Mouse (Mus musculus) liver, embryonic 14.5 days (tissue): ENCODE measurements around the gene Zmynd8. TPM values are rescaled to one million over a fixed set of nuclear protein-coding genes. Genes with fewer than 3 reads are reported as not detected.

ENCODE experiments used
- ATAC-seq: fragments of 200-750 bp; cut with Nextera tagmentation; 2 replicates; pipeline ENCODE4 v1.8.0; 2017; ENCODE audit warnings: moderate number of reproducible peaks, mild to moderate bottlenecking, moderate library complexity; ENCODE audit not compliant: insufficient read depth
- DNase-seq, 3 experiments: peaks; one replicate each; pipeline ENCODE4 v3.0.0-alpha.2; 2012 to 2013; ENCODE audit warnings: low read depth in 3 of 3, low spot score in 3 of 3
- H3K27ac ChIP-seq: fragments of 300-500 bp; sonication (generic); 2 replicates; pipeline ENCODE4 v1.5.1; 2014; ENCODE audit warnings: moderate library complexity, mild to moderate bottlenecking, control low read depth, inconsistent platforms
- H3K27me3 ChIP-seq: fragments of 300-500 bp; sonication (generic); 2 replicates; pipeline ENCODE4 v1.6.1; 2014; ENCODE audit warnings: mild to moderate bottlenecking, low read length, moderate library complexity; ENCODE audit not compliant: control insufficient read depth, insufficient read depth
- H3K36me3 ChIP-seq: fragments of 300-500 bp; sonication (generic); replicated peaks from 2 replicates; pipeline ENCODE4 v1.6.1; 2014; ENCODE audit warnings: low read depth; ENCODE audit not compliant: control insufficient read depth, insufficient read depth
- H3K4me1 ChIP-seq, 2 experiments: fragments of 200-500 bp in 1 of 2; fragments of 300-500 bp in 1 of 2; sonication (generic) in 1 of 2; replicated peaks; 2 replicates each; pipeline ENCODE4 v1.6.1; 2012 to 2014; ENCODE audit warnings: antibody characterized with exemption in 1 of 2, inconsistent platforms in 1 of 2, low read length in 1 of 2; ENCODE audit not compliant: control insufficient read depth in 2 of 2, insufficient read depth in 2 of 2
- H3K4me2 ChIP-seq: fragments of 300-500 bp; sonication (generic); 2 replicates; pipeline ENCODE4 v1.6.1; 2014; ENCODE audit warnings: low read depth, mild to moderate bottlenecking, control low read depth, moderate library complexity
- H3K4me3 ChIP-seq, 2 experiments: fragments of 200-500 bp in 1 of 2; fragments of 300-500 bp in 1 of 2; sonication (generic) in 1 of 2; 2 replicates each; pipeline ENCODE4 v1.5.1; 2012 to 2014; ENCODE audit warnings: low read depth in 2 of 2, low read length in 2 of 2, mild to moderate bottlenecking in 2 of 2, control low read depth in 1 of 2, inconsistent platforms in 1 of 2, moderate library complexity in 1 of 2; ENCODE audit not compliant: insufficient read depth in 1 of 2
- H3K9ac ChIP-seq: fragments of 300-500 bp; sonication (generic); replicated peaks from 2 replicates; pipeline ENCODE4 v1.6.1; 2014; ENCODE audit warnings: mild to moderate bottlenecking, control low read depth, moderate library complexity
- H3K9me3 ChIP-seq: fragments of 300-500 bp; sonication (generic); 2 replicates; pipeline ENCODE4 v1.6.1; 2016; ENCODE audit warnings: low read length, mixed read lengths; ENCODE audit not compliant: control insufficient read depth
- CTCF ChIP-seq: IDR thresholded peaks from 2 replicates; pipeline ENCODE4 v1.5.1; 2016; ENCODE audit warnings: antibody characterized with exemption, low read depth, control low read depth
- EP300 ChIP-seq: IDR thresholded peaks from 2 replicates; pipeline ENCODE4 v1.6.1; 2016; ENCODE audit warnings: antibody characterized with exemption, low read depth
- WGBS: fragments of 180-500 bp; shearing (Covaris S2); extraction: QIAGEN DNeasy Blood & Tissue Kit; methylation state at CpG from one replicate; pipeline ENCODE4 v1.1.7; 2014; ENCODE audit not compliant: insufficient replicate concordance; 5-methylcytosine and 5-hydroxymethylcytosine counted together
- microRNA-seq: library from miRNA; unstranded; fragments of <30 nt; microRNA quantifications from one replicate; pipeline ENCODE4, GENCODE M21; 2016
- polyA plus RNA-seq, 2 experiments: library from polyadenylated mRNA; depleted of rRNA in 1 of 2; stranded (reverse) in 1 of 2; unstranded in 1 of 2; fragments of >200 nt; fragmentation: Nextera tagmentation in 1 of 2; extraction: Ambion mirVana in 1 of 2; gene quantifications; 2 replicates each; pipeline versions ENCODE4 v1.2.1 to v1.2.3; 2012 to 2014

The Zmynd8 gene
- polyA plus RNA-seq, 2 experiments = 16.3 to 17.7 TPM

- no peak for TF ChIP-seq CTCF
- no peak for TF ChIP-seq EP300
- Histone ChIP-seq H3K4me1 (no peaks in the 10 kb centered on the region), H3K9ac (no peak overlapping the region), H3K4me2 (no peak overlapping the region), H3K27ac (no peak overlapping the region), H3K4me3 (no peak overlapping the region), H3K27me3 (no peaks in the 10 kb centered on the region), H3K9me3 (no peaks in the 10 kb centered on the region), H3K36me3 (no peaks in the 10 kb centered on the region)
- WGBS = 58% methylated on average over 2 of the region's 2 CpGs
- DNase-seq (no peak), ATAC-seq (no peak)
These were observed 162.5 kb downstream of the Zmynd8 start for GRCm38 (mm10) chr2:165736297-165736696.

Small RNA genes within 50 kb of the gene (microRNA-seq; reads per million reads assigned to microRNA genes)
- not detected for gene Gm22692

Other genes starting within 250 kb of the Zmynd8 start
- 4.3 and 4.4 TPM in 2 replicates for gene Ncoa3, start 93.6 kb upstream of the Zmynd8 start, polyA plus RNA-seq (2012; rRNA removed)
- 3.3 and 3.7 TPM in 2 replicates for gene Ncoa3, start 93.6 kb upstream of the Zmynd8 start, polyA plus RNA-seq (2014; fragmentation: Nextera tagmentation; extraction: Ambion mirVana)